Mouse (Mus musculus): ENCODE results near the gene Samd13.

GRCm38 (mm10) chr3:146649311-146649894, 36.0 kb downstream of the Samd13 start:
- TF ChIP-seq GATA1 (IDR thresholded peaks at IDR 0.05; ENCODE audit: borderline replicate concordance, low read length) (no peak), FLI1 (IDR thresholded peaks at IDR 0.05; ENCODE audit: low read length) (no peak)

Data from megakaryocyte, embryonic 14.5 days (primary cell).